Mouse (Mus musculus): ENCODE results near the gene Mast2. TPM values are rescaled to one million over a fixed set of nuclear protein-coding genes. Genes with fewer than 3 reads are reported as not detected.

Gene Mast2
- polyA plus RNA-seq, 1 experiment from 2014 or later, result 21.7 TPM

DNA sequence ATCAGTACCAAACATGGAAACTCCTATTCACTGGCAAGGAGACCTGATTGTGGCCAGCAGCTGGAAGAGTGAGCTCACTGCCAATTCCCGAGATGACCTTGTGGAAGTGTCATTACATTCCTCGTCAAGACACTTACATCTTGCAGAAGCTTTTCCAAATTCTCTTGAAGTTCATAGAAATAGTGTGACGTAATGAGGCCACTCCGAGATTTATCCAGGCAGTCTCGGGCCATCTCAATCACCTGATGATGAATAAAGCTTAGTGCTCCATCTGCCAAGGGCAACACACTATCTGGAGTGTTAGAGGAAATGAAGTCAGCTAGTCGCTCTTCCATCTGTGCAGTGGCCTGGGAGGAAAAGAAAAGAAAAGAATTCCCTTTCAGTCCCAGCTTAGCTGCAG is 141.9 kb downstream of the Mast2 start:
- Histone ChIP-seq H3K4me3 (no peak overlapping the region), H3K27me3 (no peaks in the 10 kb centered on the region), H3K36me3 (peaks cover 52% of the 10 kb centered on the region), H3K27ac (no peak overlapping the region), H3K9ac (no peak overlapping the region), H3K4me1 (no peaks in the 10 kb centered on the region), H3K4me2 (replicated peaks) (no peak overlapping the region), H3K9me3 (no peaks in the 10 kb centered on the region)
- 90% methylated on average over 6 of the region's 6 CpGs for WGBS
- ATAC-seq (ENCODE audit: insufficient number of reproducible peaks, insufficient read depth, low FRiP score, low TSS enrichment), result no peak

DNA sequence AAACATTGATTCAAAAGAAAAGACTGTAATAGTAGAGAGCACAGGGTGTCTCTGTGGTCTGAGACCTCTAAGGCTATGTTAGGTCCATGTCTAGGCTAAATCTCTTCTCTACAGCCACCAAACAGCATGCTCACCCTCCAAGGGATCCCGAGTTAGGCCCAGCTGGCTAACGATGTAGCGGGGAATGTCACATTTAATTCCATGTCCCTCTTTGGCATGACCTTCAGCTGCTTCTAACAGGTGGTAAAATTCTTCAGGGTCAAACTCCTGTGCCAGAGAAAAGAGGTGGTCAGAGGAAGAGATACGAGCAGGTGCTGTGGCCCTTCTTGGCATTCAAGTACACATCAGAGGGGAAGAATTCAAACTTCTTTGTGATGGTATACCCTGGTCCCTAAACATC is 146.4 kb downstream of the Mast2 start:
- Histone ChIP-seq H3K4me3 (no peak overlapping the region), H3K9me3 (no peaks in the 10 kb centered on the region), H3K9ac (no peak overlapping the region), H3K4me1 (no peaks in the 10 kb centered on the region), H3K27me3 (no peaks in the 10 kb centered on the region), H3K36me3 (peaks cover 84% of the 10 kb centered on the region), H3K4me2 (replicated peaks) (no peak overlapping the region), H3K27ac (no peak overlapping the region)
- WGBS, result 94% methylated on average over 4 of the region's 4 CpGs
- no peak for ATAC-seq (ENCODE audit: insufficient number of reproducible peaks, insufficient read depth, low FRiP score, low TSS enrichment)

DNA sequence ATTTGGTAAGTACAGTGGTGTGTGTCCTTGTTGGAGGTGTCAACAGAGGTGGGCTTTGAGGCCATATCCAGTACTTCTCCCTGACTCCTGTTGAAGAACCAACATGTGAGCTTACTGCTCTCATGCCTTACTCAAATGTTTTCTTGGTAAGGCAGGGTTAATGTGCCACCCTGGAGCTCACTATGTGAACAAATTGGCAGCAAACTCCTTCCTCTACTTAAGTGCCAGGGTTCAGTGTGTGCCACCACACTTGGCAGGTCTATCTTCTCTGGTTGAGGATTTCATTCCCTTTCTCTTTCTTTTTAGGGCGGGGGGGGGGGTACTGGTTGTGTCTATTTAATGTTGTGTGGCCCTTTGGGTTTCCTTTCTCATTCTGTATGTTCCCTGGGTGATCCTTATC is 159.4 kb downstream of the Mast2 start:
- H3K9ac ChIP-seq, result no peak overlapping the region
- H3K4me3 ChIP-seq, result no peak overlapping the region
- ATAC-seq (ENCODE audit: insufficient number of reproducible peaks, insufficient read depth, low FRiP score, low TSS enrichment), result no peak
- H3K27ac ChIP-seq, result no peak overlapping the region
- H3K4me2 ChIP-seq (replicated peaks), result no peak overlapping the region
- no peaks in the 10 kb centered on the region for H3K27me3 ChIP-seq
- WGBS, result 15% methylated on average over 1 of the region's 1 CpGs
- peaks cover 58% of the 10 kb centered on the region for H3K36me3 ChIP-seq
- H3K9me3 ChIP-seq, result no peaks in the 10 kb centered on the region
- no peaks in the 10 kb centered on the region for H3K4me1 ChIP-seq

DNA sequence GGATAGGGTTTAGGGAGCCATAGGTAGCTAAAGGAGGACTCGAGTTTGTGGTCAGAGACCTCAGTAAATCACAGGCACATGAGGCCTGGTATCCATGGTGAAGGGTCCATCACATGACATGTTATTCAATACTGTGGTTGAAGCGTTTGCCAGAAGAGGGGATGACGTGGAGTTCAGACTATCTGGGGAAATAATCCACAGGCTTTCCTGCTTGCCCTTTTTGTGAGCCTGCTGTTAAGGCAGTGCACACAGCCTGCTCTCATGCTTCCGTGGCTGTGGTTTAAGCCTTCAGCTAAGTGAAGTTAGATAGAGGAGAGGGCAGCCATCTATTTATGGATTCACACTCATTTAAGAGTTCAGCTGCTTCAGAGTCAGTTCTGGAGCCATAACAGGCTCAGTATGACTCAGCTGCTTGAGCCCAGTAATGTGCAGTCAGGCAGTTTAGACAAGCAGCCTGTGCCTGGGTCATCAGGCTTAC is 163.1 kb downstream of the Mast2 start:
- H3K4me2 ChIP-seq (replicated peaks), result no peak overlapping the region
- H3K27me3 ChIP-seq, result no peaks in the 10 kb centered on the region
- 57% methylated on average over 4 of the region's 4 CpGs for WGBS
- no peak for ATAC-seq (ENCODE audit: insufficient number of reproducible peaks, insufficient read depth, low FRiP score, low TSS enrichment)
- no peaks in the 10 kb centered on the region for H3K4me1 ChIP-seq
- H3K27ac ChIP-seq, result no peak overlapping the region
- H3K36me3 ChIP-seq, result peaks cover 37% of the 10 kb centered on the region
- no peak overlapping the region for H3K4me3 ChIP-seq
- H3K9me3 ChIP-seq, result no peaks in the 10 kb centered on the region
- no peak overlapping the region for H3K9ac ChIP-seq

DNA sequence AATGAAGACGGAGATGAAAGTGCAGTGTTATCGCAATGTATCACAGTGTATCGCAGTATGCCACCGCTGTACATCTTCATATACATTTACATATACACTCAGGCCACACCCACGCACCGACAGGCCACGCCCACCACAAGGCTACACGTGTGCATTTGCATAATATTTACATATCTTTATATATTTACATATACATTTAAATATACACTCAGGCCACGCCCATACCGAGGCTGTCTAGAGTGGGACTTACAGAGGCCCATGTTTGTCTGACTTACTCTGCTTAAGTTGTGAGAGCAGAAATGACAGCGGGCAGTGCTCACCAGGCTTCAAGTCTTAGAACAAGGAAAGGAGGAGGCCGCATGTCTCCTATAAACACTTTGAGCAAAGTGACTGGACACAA is 170.7 kb downstream of the Mast2 start:
- Histone ChIP-seq H3K9ac (no peak overlapping the region), H3K27ac (no peak overlapping the region), H3K4me1 (no peaks in the 10 kb centered on the region), H3K4me2 (replicated peaks) (no peak overlapping the region), H3K27me3 (no peaks in the 10 kb centered on the region), H3K4me3 (no peak overlapping the region), H3K9me3 (no peaks in the 10 kb centered on the region), H3K36me3 (peaks cover 50% of the 10 kb centered on the region)
- no peak; the same call in 1 of the 2 replicates for ATAC-seq (ENCODE audit: insufficient number of reproducible peaks, insufficient read depth, low FRiP score, low TSS enrichment)
- 85% methylated on average over 12 of the region's 12 CpGs for WGBS

DNA sequence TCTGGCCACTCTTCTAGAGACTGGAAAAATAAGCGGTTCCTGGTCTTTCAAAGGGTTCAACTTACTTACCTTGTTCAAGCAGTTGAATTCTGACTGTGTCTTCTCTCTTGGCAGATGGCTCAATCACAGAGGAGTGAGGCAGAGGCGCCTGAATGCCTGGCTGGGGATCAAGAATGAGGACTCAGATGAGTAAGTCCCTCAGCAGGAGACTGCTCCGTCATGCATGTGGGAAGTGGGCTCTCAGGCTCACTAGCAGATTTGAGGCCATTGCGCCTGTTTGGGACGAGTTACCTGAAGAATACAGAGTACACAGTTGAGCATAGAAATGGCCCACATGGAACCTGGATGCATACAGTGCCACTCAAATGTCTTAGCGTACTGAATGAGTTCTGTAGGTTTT is 172.4 kb downstream of the Mast2 start:
- no peak overlapping the region for H3K4me2 ChIP-seq (replicated peaks)
- no peak for ATAC-seq (ENCODE audit: insufficient number of reproducible peaks, insufficient read depth, low FRiP score, low TSS enrichment)
- H3K9ac ChIP-seq, result no peak overlapping the region
- no peak overlapping the region for H3K27ac ChIP-seq
- H3K36me3 ChIP-seq, result peaks cover 62% of the 10 kb centered on the region
- WGBS, result 93% methylated on average over 6 of the region's 6 CpGs
- H3K4me1 ChIP-seq, result no peaks in the 10 kb centered on the region
- H3K4me3 ChIP-seq, result no peak overlapping the region
- H3K9me3 ChIP-seq, result no peaks in the 10 kb centered on the region
- H3K27me3 ChIP-seq, result no peaks in the 10 kb centered on the region

DNA sequence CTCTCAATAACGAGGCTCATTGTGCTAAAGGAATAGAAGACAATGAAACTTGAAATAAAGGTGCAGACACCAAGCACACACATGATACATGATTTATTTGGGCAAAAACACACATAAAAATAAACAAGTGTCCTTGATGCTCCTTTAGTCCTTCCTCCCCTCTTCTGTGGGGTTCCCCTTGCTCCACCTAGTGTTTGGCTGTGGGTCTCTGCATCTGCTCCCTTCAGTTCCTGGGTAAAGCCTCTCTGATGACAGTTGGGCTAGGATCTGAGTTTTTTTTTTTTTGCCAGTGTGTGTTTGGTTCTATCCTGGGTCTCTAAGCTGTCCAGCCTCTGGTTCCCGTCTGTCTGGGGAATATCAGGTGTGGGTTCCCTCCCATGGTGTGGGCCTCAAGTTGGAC is 181.8 kb downstream of the Mast2 start:
- 80% methylated on average over 2 of the region's 2 CpGs for WGBS
- no peaks in the 10 kb centered on the region for H3K4me1 ChIP-seq
- no peaks in the 10 kb centered on the region for H3K27me3 ChIP-seq
- no peak overlapping the region for H3K27ac ChIP-seq
- no peaks in the 10 kb centered on the region for H3K9me3 ChIP-seq
- no peak for ATAC-seq (ENCODE audit: insufficient number of reproducible peaks, insufficient read depth, low FRiP score, low TSS enrichment)
- H3K4me2 ChIP-seq (replicated peaks), result no peak overlapping the region
- H3K4me3 ChIP-seq, result no peak overlapping the region
- no peak overlapping the region for H3K9ac ChIP-seq
- peaks cover 38% of the 10 kb centered on the region for H3K36me3 ChIP-seq

DNA sequence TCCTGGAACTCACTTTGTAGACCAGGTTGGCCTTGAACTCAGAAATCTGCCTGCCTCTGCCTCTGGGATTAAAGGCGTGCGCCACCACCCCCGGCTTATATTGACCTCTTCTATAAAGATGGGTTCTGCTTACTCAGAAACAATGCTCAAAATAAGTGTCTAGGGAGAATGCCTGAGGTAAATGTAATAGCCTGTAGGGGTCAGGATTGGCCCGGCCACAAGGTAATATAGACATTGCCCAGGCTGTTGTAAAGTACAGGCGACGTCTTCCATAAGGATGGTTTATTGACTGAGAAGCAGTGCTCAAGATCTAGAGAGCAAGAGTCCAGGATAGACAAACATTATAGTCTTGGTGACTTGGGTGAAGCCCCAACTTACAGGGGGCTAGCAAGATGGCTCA is 195.8 kb downstream of the Mast2 start:
- no peak for ATAC-seq (ENCODE audit: insufficient number of reproducible peaks, insufficient read depth, low FRiP score, low TSS enrichment)
- peaks cover 61% of the 10 kb centered on the region for H3K36me3 ChIP-seq
- H3K9ac ChIP-seq, result no peak overlapping the region
- 94% methylated on average over 6 of the region's 6 CpGs for WGBS
- H3K4me1 ChIP-seq, result no peaks in the 10 kb centered on the region
- no peak overlapping the region for H3K4me3 ChIP-seq
- H3K4me2 ChIP-seq (replicated peaks), result no peak overlapping the region
- H3K9me3 ChIP-seq, result no peaks in the 10 kb centered on the region
- H3K27ac ChIP-seq, result no peak overlapping the region
- H3K27me3 ChIP-seq, result no peaks in the 10 kb centered on the region

Other genes with a start within 250 kb of the Mast2 start
- 51.2 and 55.1 TPM in 2 replicates for gene Pik3r3, start 242.6 kb downstream of the Mast2 start, polyA plus RNA-seq (2016; fragmentation: Nextera tagmentation; extraction: Ambion mirVana)
- 16.1 and 16.2 TPM in 2 replicates for gene Ipp, start 43.4 kb upstream of the Mast2 start, polyA plus RNA-seq (2016; fragmentation: Nextera tagmentation; extraction: Ambion mirVana)
- 21.5 and 21.6 TPM in 2 replicates for gene Tmem69, start 91.8 kb upstream of the Mast2 start, polyA plus RNA-seq (2016; fragmentation: Nextera tagmentation; extraction: Ambion mirVana)
- 34.4 and 35.1 TPM in 2 replicates for gene Gpbp1l1, start 93.5 kb upstream of the Mast2 start, polyA plus RNA-seq (2016; fragmentation: Nextera tagmentation; extraction: Ambion mirVana)
- gene Ccdc17, start 132.5 kb upstream of the Mast2 start, polyA plus RNA-seq (2016; fragmentation: Nextera tagmentation; extraction: Ambion mirVana), result 2.5 and 3.1 TPM in 2 replicates
- gene Nasp, start 163.8 kb upstream of the Mast2 start, polyA plus RNA-seq (2016; fragmentation: Nextera tagmentation; extraction: Ambion mirVana), result 246 and 256 TPM in 2 replicates
- gene Akr1a1, start 187.5 kb upstream of the Mast2 start, polyA plus RNA-seq (2016; fragmentation: Nextera tagmentation; extraction: Ambion mirVana), result 689 and 706 TPM in 2 replicates
- gene Prdx1, start 221.4 kb upstream of the Mast2 start, polyA plus RNA-seq (2016; fragmentation: Nextera tagmentation; extraction: Ambion mirVana), result 1,087 and 1,115 TPM in 2 replicates
- 26.4 and 28.5 TPM in 2 replicates for gene Mmachc, start 244.2 kb upstream of the Mast2 start, polyA plus RNA-seq (2016; fragmentation: Nextera tagmentation; extraction: Ambion mirVana)
- gene Ccdc163, start 244.3 kb upstream of the Mast2 start, polyA plus RNA-seq (2016; fragmentation: Nextera tagmentation; extraction: Ambion mirVana), result 25.2 and 26.3 TPM in 2 replicates

Measured in embryonic facial prominence, embryonic 12.5 days (tissue).